Mouse (Mus musculus) MEL (cell line): Measurements from ENCODE around the gene Cysrt1.

ENCODE experiments used
- CHD2 ChIP-seq: IDR thresholded peaks from 2 replicates; pipeline ENCODE4 v1.6.1; 2011; ENCODE audit warnings: low read length, improper control_type of control experiment
- ETS1 ChIP-seq: IDR thresholded peaks from 2 replicates; pipeline ENCODE4 v1.6.1; 2012; ENCODE audit warnings: low read depth, mild to moderate bottlenecking, inconsistent platforms, low read length, improper control_type of control experiment, moderate library complexity
- GATA1 ChIP-seq: IDR thresholded peaks from 2 replicates; pipeline ENCODE4 v1.6.1; 2011; ENCODE audit warnings: low read depth, low read length, improper control_type of control experiment
- POLR2A ChIP-seq, 2 experiments: IDR thresholded peaks; 2 replicates each; pipeline ENCODE4 v1.6.1; 2011 to 2012; ENCODE audit warnings: low read length in 2 of 2, mild to moderate bottlenecking in 2 of 2, control low read depth in 1 of 2, improper control_type of control experiment in 1 of 2, low read depth in 1 of 2, moderate library complexity in 1 of 2; ENCODE audit not compliant: control insufficient read depth in 1 of 2, insufficient read depth in 1 of 2, poor library complexity in 1 of 2
- POLR2AphosphoS2 ChIP-seq: IDR thresholded peaks from 2 replicates; pipeline ENCODE4 v1.6.1; 2011; ENCODE audit warnings: low read length, improper control_type of control experiment
- RAD21 ChIP-seq: IDR thresholded peaks from 2 replicates; pipeline ENCODE4 v1.6.1; 2011; ENCODE audit warnings: mild to moderate bottlenecking, low read depth, low read length, improper control_type of control experiment
- USF1 ChIP-seq: IDR thresholded peaks from 2 replicates; pipeline ENCODE4 v1.6.1; 2014; ENCODE audit warnings: low read depth, mild to moderate bottlenecking, inconsistent platforms, low read length, improper control_type of control experiment, moderate library complexity

DNA sequence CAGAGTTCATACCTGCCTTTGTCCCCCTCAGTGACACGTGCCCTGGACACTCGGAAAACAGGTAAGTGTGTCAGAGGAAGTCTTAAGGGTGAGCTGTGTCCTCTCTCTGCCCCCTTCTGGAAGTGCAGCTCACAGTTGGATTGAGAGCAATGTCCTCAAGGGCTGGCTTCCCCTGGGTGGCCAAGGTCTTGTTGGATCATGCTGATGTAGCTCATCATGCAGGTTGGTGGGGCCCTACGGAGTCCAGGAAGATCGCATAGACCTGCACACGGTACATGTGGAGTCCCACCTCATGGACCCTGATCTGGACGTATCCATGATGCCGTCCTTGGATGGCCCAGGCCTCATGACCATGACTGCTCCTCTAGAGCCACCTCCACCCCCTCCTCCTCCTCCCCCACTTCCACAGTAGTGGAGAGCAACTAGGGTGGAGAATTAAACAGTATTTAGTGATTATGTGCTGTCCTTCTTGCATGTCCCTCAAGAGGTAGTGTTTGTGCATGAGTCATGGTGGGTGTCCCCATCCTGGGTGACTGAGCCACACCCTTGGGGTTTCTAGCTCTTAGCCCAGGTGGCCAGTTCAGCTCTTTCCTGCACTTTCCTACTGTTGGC is 46.6 kb upstream of the Cysrt1 start:
- no peak for TF ChIP-seq CHD2
- TF ChIP-seq ETS1 = no peak
- no peak for TF ChIP-seq USF1
- no peak for TF ChIP-seq GATA1
- TF ChIP-seq POLR2A (IDR thresholded peaks at IDR 0.05; ENCODE audit: control insufficient read depth in 1 of 2, insufficient read depth in 1 of 2, low read depth in 1 of 2, low read length in 2 of 2, poor library complexity in 1 of 2) = no peak
- TF ChIP-seq POLR2AphosphoS2 = no peak
- TF ChIP-seq RAD21 = no peak
